Mouse (Mus musculus): ENCODE data around the gene Pias4.

- TF ChIP-seq POLR2A (IDR thresholded peaks at IDR 0.05; ENCODE audit: insufficient read length, low read depth) (peak; percentile 11), CEBPB (IDR thresholded peaks at IDR 0.05; ENCODE audit: insufficient read depth, poor library complexity, severe bottlenecking) (no peak), TCF12 (IDR thresholded peaks at IDR 0.05; ENCODE audit: insufficient read depth, poor library complexity, severe bottlenecking) (no peak), E2F4 (IDR thresholded peaks at IDR 0.05; ENCODE audit: insufficient read depth) (no peak), MAX (IDR thresholded peaks at IDR 0.05; ENCODE audit: low read depth) (no peak), MYOD1 (IDR thresholded peaks at IDR 0.05; ENCODE audit: control insufficient read depth in 1 of 3, insufficient read length in 2 of 3, low read depth in 2 of 3) (peak; percentile 45 to 98 (median 93)), USF1 (IDR thresholded peaks at IDR 0.05; ENCODE audit: low read depth) (no peak)
These were observed 25.3 kb upstream of the Pias4 start for GRCm38 (mm10) chr10:81192968-81193501.

Data from myocyte (in vitro differentiated cells).